Mouse (Mus musculus) macrophage (primary cell): Measurements from ENCODE around the gene Klhl32. TPM values are rescaled to one million over a fixed set of nuclear protein-coding genes. Genes with fewer than 3 reads are reported as not detected.
"Not testable (repeated sequence)": the region's sequence is repeated elsewhere in the genome, so short reads cannot be mapped to it uniquely, and the experiment has no call there.

Experiments
- H3K27ac ChIP-seq: fragments of 350-480 bp; formaldehyde crosslinking; 2 replicates; pipeline ENCODE4 v1.9.0; 2021
- H3K36me3 ChIP-seq: fragments of 350-480 bp; formaldehyde crosslinking; 2 replicates; pipeline ENCODE4 v1.9.0; 2021; ENCODE audit errors: inconsistent target
- H3K4me3 ChIP-seq: fragments of 350-480 bp; formaldehyde crosslinking; 2 replicates; pipeline ENCODE4 v1.9.0; 2021; ENCODE audit errors: inconsistent target
- H3K79me2 ChIP-seq: fragments of 350-480 bp; formaldehyde crosslinking; 2 replicates; pipeline ENCODE4 v1.9.0; 2021; ENCODE audit errors: inconsistent target
- WGBS: methylation state at CpG from one replicate; pipeline ENCODE4 v1.1.7; 2026; ENCODE audit warnings: inconsistent platforms; ENCODE audit not compliant: missing documents; 5-methylcytosine and 5-hydroxymethylcytosine counted together
- polyA plus RNA-seq: library from polyadenylated mRNA; stranded (reverse); fragments of 250-400 nt; gene quantifications from 3 replicates; pipeline ENCODE4 v1.2.4, GENCODE M21; 2018; ENCODE audit warnings: inconsistent platforms
- total RNA-seq, 78 experiments: library from RNA; depleted of rRNA; stranded (reverse); fragments of 250-400 nt; gene quantifications; 1 replicate in 9 of 78; 2 replicates in 24 of 78; 3 replicates in 43 of 78; 4 replicates in 2 of 78; pipeline ENCODE4 v1.2.4; 2018; ENCODE audit warnings: inconsistent platforms in 56 of 78

Klhl32 gene
- not detected for total RNA-seq (2018; cell fraction: chromatin; rRNA removed)
- not detected for total RNA-seq (2018; cell fraction: cytosol; rRNA removed)
- total RNA-seq (2018; cell fraction: nucleus; rRNA removed): not detected
- polyA plus RNA-seq: not detected in 3 replicates

DNA sequence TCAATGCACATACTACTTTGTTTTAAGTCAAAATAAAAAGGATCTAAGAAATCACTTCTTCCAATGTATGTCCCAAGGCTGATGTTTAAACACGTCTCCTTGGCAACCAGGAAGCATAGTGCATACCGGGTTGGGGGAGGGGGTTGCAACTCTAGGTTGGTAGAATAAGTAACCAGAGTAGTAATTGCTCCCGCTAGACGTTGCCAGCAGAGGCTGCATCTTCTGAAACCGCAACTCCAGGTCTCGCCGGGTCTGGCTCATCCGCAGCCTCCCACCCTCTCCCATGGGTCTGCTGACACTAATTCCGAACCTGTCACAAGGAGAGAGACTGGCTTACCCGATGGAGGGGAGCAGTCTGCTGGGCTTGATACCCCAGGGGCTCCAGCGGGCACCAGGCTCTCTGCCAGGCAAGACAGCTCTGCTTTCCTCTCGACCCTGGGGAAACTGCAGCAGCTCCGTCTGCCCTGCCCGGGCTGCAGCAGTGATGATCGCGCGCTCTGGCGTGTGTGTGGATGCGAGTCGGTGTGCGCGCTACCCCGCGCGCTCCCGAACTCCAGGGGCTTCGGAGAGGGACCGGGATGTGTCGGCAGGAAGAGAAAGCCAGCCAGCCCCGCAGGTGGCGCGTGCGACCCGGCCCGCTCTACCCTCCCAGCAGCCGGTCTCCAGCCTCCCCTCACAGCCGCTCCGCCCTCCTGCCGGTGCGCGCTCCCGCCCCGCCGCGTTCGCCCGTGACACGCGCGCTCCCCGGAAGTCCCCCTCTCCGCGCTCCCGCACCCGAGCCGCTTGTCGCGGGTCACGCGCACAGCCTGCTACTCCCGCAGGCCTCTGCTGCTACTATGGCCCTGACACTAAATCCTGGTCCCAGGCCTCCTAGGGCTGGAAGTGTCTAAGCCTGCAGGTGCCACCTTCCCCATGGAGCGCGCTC lies at the start of gene Klhl32:
Klhl32 (minus strand) TSS at position 724 of the 925 bp plus-strand sequence.
- Histone ChIP-seq H3K79me2 (no peaks in the 10 kb centered on the region), H3K4me3 (no peak within 1 kb of the TSS), H3K27ac (no peak within 1 kb of the TSS), H3K36me3 (no peaks in the 10 kb centered on the region)
- WGBS: 2% methylated on average over 62 of the region's 63 CpGs

DNA sequence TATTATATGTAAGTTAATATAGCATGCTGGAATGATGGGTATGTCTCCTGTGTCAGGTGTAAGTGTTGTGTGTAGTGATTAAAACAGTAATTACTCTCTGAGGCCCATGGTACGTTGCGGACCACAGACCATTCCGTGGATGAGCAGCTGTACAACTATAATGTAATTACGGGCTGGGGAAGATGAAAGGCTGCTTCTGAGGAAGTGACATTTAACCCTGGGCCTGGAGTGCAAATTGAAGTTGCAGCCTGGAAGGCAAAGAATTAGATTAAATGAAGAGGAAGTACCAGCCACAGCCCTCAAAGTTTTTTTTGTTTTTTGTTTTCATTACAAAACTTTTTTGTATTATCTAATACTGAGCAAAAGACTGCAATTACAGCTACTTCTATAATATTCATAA lies 48.2 kb upstream of the Klhl32 start:
- Histone ChIP-seq H3K79me2 (peaks cover 7% of the 10 kb centered on the region; the same call in 1 of the 2 replicates), H3K36me3 (peaks cover 6% of the 10 kb centered on the region; the same call in 1 of the 2 replicates), H3K4me3 (peak overlapping the region; percentile 56), H3K27ac (no peak overlapping the region)
- WGBS: 34% methylated on average over 4 of the region's 4 CpGs

DNA sequence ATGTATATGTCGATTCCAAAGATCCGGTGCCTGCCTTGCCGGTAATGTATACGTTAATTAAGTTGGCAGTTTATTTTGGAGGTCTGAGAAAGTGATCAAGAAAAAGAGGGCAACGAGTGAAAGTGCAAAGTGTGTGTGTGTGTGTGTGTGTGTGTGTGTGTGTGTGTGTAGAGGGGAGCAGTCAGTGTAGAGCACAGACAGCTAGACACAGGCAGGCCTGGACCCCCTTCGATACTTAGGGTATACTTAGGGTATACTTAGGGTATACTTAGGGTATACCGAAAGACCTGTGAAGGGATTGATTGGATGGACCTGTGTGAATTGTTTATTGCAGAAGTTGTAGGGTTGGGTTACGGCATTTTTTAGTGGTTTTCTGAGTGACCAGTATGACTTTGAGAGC lies 47.7 kb upstream of the Klhl32 start:
- peak overlapping the region; percentile 56 for H3K4me3 ChIP-seq
- H3K27ac ChIP-seq: no peak overlapping the region
- 23% methylated on average over 8 of the region's 8 CpGs for WGBS
- peaks cover 6% of the 10 kb centered on the region; the same call in 1 of the 2 replicates for H3K36me3 ChIP-seq
- peaks cover 7% of the 10 kb centered on the region; the same call in 1 of the 2 replicates for H3K79me2 ChIP-seq

DNA sequence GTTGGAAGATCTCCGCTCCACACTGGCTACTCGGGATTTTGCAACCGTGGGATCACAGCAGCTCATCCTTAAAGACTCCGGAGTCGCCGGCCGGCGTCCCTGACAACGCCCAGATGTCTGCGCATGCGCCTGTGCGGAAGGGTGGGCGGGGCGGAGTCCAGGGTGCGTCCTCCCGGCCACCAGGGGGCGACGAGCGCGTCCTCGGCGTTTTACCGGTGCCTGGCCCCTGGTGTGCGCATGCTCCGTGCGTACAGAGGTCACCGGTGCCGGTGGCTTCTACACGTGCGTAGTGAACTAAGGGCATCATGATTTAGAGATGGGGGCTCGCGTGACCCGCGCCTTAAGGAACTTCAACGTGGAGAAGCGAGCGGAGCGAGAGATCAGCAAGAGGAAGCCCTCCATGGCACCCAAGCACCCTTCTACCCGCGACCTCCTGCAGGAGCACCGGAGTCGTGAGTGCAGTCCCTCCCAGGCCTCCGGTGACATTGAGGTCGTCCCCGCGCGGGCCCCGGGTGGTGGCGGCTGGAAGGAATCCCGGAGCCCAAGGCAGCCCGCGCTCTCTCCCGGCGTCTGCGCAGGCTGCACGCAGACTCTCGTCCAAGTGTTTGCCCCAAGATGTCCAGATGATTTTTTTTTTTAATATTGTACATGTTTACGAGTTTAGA lies 47.1 kb upstream of the Klhl32 start, which contains the start of gene Ndufaf4:
Ndufaf4 (plus strand) TSS at position 233 of the 665 bp plus-strand sequence.
- 1% methylated on average over 58 of the region's 58 CpGs for WGBS
- H3K79me2 ChIP-seq: peaks cover 7% of the 10 kb centered on the region; the same call in 1 of the 2 replicates
- peak within 1 kb of the TSS; percentile 56 for H3K4me3 ChIP-seq
- peaks cover 6% of the 10 kb centered on the region; the same call in 1 of the 2 replicates for H3K36me3 ChIP-seq
- H3K27ac ChIP-seq: no peak within 1 kb of the TSS

DNA sequence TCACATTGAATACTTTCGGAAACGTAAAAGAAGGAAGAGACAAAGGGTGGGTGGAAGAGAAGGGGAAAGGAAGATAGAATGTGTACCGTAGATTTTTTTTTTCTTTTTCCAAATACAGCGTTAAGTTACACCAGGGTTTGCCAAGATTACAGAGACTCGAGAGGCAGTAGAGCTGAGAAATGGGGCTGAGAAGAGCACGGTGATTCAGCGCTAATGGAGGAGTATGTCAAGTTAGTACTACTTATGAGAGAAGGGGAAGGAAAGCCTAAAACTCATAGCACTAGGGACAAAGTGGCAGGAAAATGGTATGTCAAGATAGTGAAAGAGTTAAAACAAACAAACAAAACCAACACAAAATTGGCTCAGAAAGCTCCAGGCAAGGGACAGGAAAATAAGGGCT lies 46.4 kb upstream of the Klhl32 start:
- H3K27ac ChIP-seq: no peak overlapping the region
- WGBS: 12% methylated on average over 7 of the region's 7 CpGs
- H3K4me3 ChIP-seq: peak overlapping the region; percentile 56
- peaks cover 6% of the 10 kb centered on the region; the same call in 1 of the 2 replicates for H3K36me3 ChIP-seq
- H3K79me2 ChIP-seq: peaks cover 7% of the 10 kb centered on the region; the same call in 1 of the 2 replicates

DNA sequence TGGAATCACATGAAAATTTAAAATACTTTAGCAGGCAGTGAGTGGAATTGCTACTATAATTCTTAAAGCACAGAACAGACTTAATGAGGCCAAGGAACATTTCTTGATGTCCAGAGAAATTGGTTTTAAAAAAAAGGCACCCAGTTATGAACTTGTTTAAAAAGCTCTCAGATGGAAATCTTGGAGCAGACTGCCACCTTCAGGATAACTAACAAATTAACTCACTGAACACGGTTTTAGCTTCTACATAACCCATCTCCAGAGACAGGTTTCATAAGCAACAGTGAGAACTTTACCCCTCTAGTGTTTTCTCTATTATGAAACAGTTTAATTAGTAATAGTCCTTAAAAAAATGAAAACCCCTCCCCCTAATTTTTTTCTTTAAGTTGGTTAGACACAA lies 45.9 kb upstream of the Klhl32 start:
- H3K36me3 ChIP-seq: peaks cover 6% of the 10 kb centered on the region; the same call in 1 of the 2 replicates
- no peak overlapping the region for H3K27ac ChIP-seq
- H3K79me2 ChIP-seq: peaks cover 7% of the 10 kb centered on the region; the same call in 1 of the 2 replicates
- no peak overlapping the region for H3K4me3 ChIP-seq
- WGBS: 0% methylated on average over 1 of the region's 1 CpGs

DNA sequence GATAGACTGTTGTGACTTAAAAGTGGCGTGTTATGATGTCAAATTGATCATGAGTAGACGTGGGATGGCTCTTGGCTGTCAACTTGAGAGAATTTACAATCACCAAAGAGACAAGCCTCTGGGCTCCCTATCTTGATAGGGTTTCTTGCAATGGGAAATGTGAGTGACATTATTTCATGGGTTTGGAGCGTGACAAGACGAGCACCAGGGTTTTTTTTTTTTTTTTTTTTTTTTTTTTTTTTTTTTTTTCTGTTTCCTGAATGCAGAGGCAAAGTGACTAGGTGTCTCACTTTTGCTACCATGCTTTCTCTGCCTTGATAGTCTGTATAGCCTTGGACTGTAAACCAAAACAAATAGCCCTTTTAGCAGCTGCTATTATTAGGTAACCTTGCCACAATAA lies 43.7 kb upstream of the Klhl32 start:
- no peaks in the 10 kb centered on the region for H3K36me3 ChIP-seq
- 66% methylated on average over 4 of the region's 4 CpGs for WGBS
- H3K27ac ChIP-seq: no peak overlapping the region
- H3K4me3 ChIP-seq: no peak overlapping the region
- peaks cover 7% of the 10 kb centered on the region; the same call in 1 of the 2 replicates for H3K79me2 ChIP-seq

DNA sequence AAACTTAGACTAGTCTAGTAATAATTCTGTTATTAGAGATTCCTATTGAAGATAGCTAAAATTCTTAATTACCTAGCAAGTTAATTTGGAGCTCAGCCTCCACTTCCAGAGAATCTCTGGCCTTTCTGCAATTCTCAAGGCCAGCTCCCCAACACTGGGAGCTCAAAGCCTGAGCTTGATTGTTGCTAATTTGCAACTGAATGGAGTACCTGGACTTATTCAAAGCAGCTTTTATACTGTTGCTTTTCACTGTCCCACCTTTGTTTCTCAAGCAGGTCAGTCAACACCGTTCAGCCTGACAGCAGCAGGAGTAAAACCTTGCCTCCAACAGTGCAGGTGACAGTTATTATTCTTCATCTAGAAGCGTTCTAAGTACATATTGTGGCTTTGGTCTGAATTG lies 41.4 kb upstream of the Klhl32 start:
- not testable (repeated sequence) for H3K4me3 ChIP-seq, H3K36me3 ChIP-seq, H3K27ac ChIP-seq, H3K79me2 ChIP-seq
- 93% methylated on average over 2 of the region's 2 CpGs for WGBS

DNA sequence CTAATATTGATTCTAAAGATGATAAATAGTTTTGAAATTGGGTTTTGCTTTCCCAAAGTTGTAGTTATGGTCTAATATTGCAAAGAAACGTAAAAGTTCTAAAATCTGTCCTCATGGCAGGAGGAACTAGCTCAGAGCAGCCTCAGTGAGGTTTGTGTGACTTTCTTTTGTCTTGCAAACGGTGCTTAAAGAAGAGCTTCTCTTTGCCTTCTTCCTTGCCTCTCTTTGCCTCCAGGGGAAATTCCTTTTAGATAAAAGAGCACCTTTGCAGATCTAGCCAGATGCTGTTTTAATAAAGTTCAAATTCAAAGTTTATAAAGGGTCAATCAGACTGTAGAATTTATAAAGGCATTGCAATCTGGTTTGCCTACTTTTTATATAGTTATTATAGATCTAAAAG lies 38.5 kb upstream of the Klhl32 start:
- not testable (repeated sequence) for H3K79me2 ChIP-seq

DNA sequence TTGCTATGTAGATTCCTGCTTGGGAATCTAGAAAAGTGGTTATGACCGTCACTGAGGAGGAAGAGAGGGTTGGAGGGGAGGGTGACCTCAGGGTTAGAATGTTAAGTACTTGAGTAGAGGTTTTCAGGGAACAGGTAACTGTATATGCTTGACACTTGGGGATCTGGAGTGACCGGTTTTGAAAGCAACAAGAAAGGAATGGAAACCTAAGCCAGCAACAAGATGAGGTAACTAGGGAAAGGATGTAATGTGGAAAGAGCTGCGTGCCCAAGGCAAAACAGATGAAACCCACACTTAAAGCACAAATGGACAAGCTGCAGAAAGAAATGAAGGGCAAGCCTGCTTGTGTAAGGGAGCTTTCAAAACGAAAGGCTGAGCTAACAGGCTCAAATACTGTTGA lies 18.3 kb upstream of the Klhl32 start:
- Histone ChIP-seq H3K36me3 (no peaks in the 10 kb centered on the region), H3K27ac (no peak overlapping the region), H3K79me2 (no peaks in the 10 kb centered on the region), H3K4me3 (no peak overlapping the region)
- WGBS: 79% methylated on average over 4 of the region's 4 CpGs

More for the DNA sequence above, 38.5 kb upstream of the Klhl32 start:
- H3K4me3 ChIP-seq, H3K27ac ChIP-seq, H3K36me3 ChIP-seq: not testable (repeated sequence)
- 70% methylated on average over 2 of the region's 2 CpGs for WGBS

DNA sequence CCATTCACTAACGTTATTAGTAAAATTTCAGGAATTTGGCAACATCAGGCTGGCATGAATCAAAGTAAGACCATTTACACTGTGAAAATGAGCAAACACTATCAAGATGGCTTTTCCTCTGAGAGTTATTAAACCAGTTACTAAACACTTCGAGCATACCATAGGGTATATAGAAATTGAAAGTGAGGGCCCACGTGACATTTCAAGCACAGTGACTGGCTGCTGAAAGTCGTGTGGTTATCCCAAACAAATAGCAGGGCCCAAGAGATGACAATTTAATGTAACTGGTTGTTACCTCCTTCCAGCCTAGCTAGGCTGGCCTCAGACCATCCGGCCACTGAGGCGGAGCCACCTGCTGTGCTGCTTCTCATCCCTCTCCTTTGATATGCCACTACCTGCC lies 14.8 kb upstream of the Klhl32 start:
- H3K79me2 ChIP-seq: no peaks in the 10 kb centered on the region
- H3K4me3 ChIP-seq: no peak overlapping the region
- no peaks in the 10 kb centered on the region for H3K36me3 ChIP-seq
- 64% methylated on average over 6 of the region's 6 CpGs for WGBS
- H3K27ac ChIP-seq: no peak overlapping the region

DNA sequence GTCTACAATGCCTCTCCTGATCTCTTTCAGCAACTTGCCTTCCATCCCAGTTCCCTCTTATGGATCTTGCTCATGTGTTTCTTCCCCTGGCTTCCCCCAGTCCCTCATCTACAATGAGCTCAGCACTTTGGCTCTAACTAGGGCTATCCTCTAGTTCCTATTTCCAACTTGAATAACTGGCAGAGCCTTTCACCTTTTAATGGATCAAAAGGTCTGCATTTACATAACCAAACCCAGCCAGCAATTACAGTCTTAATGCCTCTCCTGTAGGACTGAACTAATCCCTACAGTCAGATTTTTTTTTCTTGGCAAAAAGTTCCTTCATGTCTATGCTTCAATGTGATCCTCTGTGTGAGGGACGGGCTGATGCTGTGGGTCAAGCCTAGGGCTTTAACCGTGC lies 3.5 kb downstream of the Klhl32 start:
- Histone ChIP-seq H3K4me3 (no peak overlapping the region), H3K79me2 (no peaks in the 10 kb centered on the region), H3K36me3 (no peaks in the 10 kb centered on the region), H3K27ac (no peak overlapping the region)
- WGBS: 100% methylated on average over 1 of the region's 2 CpGs

DNA sequence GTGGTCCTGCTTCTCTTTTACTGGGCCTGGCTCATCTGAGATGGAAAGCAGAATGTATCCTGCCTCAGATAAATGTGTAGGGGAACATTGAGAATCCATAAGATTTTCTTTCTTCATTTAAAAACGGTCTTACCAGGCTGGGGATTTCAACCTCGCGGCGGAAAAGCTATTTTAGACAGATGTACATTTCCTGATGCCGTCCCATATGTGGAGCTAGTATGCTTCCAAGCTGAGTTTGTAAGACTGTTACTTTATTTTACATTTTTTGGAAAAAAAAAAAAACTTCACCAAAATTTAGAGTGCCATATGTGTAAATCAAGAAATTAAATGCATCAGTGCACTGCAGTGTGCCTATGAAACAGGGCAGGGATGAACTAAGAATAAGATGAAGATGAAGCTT lies 5.4 kb downstream of the Klhl32 start:
- Histone ChIP-seq H3K79me2 (no peaks in the 10 kb centered on the region), H3K4me3 (no peak overlapping the region), H3K27ac (no peak overlapping the region), H3K36me3 (no peaks in the 10 kb centered on the region)
- 85% methylated on average over 5 of the region's 5 CpGs for WGBS

DNA sequence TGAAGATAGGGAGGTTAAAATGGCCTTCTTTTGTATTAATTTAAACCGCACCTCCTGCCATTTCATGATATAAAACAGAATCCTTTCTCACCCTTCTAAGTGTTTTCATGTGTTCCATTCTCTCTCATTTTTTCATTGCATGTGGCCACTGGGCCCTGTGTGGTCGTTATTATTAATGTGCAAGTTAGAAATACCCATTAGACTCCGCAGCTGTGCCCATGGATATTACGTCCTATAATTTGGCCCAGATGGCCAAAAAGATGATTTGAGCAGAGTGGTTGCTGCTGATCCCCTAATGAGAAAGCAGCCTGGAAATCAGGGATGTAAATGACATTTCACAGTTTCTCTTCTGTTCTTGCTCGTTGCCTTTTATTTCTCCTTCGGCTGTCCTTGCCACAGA lies 12.4 kb downstream of the Klhl32 start:
- 88% methylated on average over 6 of the region's 6 CpGs for WGBS
- no peak overlapping the region for H3K27ac ChIP-seq
- H3K79me2 ChIP-seq: no peaks in the 10 kb centered on the region
- H3K36me3 ChIP-seq: no peaks in the 10 kb centered on the region
- H3K4me3 ChIP-seq: no peak overlapping the region

DNA sequence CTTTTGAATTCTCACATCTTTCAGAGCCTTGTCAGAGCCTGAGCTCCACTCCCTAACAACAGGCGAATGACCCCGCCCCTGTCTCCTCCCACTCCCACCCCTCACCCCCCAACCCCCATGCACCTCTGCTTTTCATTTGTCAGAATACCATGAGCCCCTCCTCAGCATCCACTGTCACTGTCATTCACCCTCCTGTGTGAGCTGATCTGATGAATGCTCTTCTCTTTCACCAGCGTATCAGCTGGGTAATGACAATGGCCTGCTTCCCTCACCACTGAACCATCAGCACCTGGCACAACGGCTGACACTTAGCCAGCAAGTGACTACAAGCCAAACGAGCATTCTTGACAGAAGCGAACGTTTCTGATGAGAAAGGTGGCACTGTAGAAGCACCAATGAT lies 15.4 kb downstream of the Klhl32 start:
- H3K79me2 ChIP-seq: no peaks in the 10 kb centered on the region
- no peaks in the 10 kb centered on the region for H3K36me3 ChIP-seq
- no peak overlapping the region for H3K27ac ChIP-seq
- H3K4me3 ChIP-seq: no peak overlapping the region
- 68% methylated on average over 7 of the region's 7 CpGs for WGBS
